Mouse (Mus musculus) forebrain, embryonic 11.5 days (tissue): ENCODE measurements around the gene Actl6a. TPM values are rescaled to one million over a fixed set of nuclear protein-coding genes. Genes with fewer than 3 reads are reported as not detected.
A peak's percentile ranks its signal among the peaks of the same experiment; 100 is the strongest.

Experiments used
- ATAC-seq: fragments of 200-750 bp; cut with Nextera tagmentation; replicated peaks from 2 replicates; pipeline ENCODE4 v1.8.0; 2017; ENCODE audit warnings: moderate TSS enrichment; ENCODE audit not compliant: low FRiP score
- DNase-seq: peaks from one replicate; pipeline ENCODE4 v3.0.0-alpha.2; 2017; ENCODE audit warnings: low spot score
- H3K27ac ChIP-seq: fragments of 300-500 bp; sonication (generic); 2 replicates; pipeline ENCODE4 v1.5.1; 2014; ENCODE audit warnings: low read depth, low read length
- H3K27me3 ChIP-seq: fragments of 300-500 bp; sonication (generic); 2 replicates; pipeline ENCODE4 v1.6.1; 2014; ENCODE audit warnings: mild to moderate bottlenecking, low read length, mixed read lengths; ENCODE audit not compliant: control insufficient read depth, insufficient read depth
- H3K36me3 ChIP-seq: fragments of 300-500 bp; sonication (generic); 2 replicates; pipeline ENCODE4 v1.6.1; 2014; ENCODE audit warnings: mild to moderate bottlenecking, low read length, moderate library complexity, mixed read lengths; ENCODE audit not compliant: control insufficient read depth, insufficient read depth
- H3K4me1 ChIP-seq: fragments of 300-500 bp; sonication (generic); replicated peaks from 2 replicates; pipeline ENCODE4 v1.6.1; 2014; ENCODE audit warnings: low read length, mixed read lengths; ENCODE audit not compliant: control insufficient read depth, insufficient read depth
- H3K4me2 ChIP-seq: fragments of 300-500 bp; sonication (generic); 2 replicates; pipeline ENCODE4 v1.6.1; 2014; ENCODE audit warnings: low read depth, mild to moderate bottlenecking, low read length, moderate library complexity, mixed read lengths; ENCODE audit not compliant: severe bottlenecking
- H3K4me3 ChIP-seq: fragments of 300-500 bp; sonication (generic); 2 replicates; pipeline ENCODE4 v1.5.1; 2014; ENCODE audit warnings: low read depth, low read length
- H3K9ac ChIP-seq: fragments of 300-500 bp; sonication (generic); 2 replicates; pipeline ENCODE4 v1.6.1; 2014; ENCODE audit warnings: low read length
- H3K9me3 ChIP-seq: fragments of 300-500 bp; sonication (generic); 2 replicates; pipeline ENCODE4 v1.6.1; 2016; ENCODE audit warnings: low read length, mixed read lengths; ENCODE audit not compliant: control insufficient read depth
- WGBS: fragments of 180-500 bp; shearing (Covaris S2); extraction: QIAGEN DNeasy Blood & Tissue Kit; methylation state at CpG from one replicate; pipeline ENCODE4 v1.1.7; 2014; 5-methylcytosine and 5-hydroxymethylcytosine counted together
- polyA plus RNA-seq: library from polyadenylated mRNA; unstranded; fragments of >200 nt; fragmentation: Nextera tagmentation; extraction: Ambion mirVana; gene quantifications from 2 replicates; pipeline ENCODE4 v1.2.1, GENCODE M21; 2014

The Actl6a gene
- polyA plus RNA-seq, 1 experiment from 2014 or later = 280 TPM

- Histone ChIP-seq H3K27me3 (no peaks in the 10 kb centered on the region), H3K9ac (no peak overlapping the region), H3K27ac (no peak overlapping the region), H3K4me3 (no peak overlapping the region), H3K4me1 (no peaks in the 10 kb centered on the region), H3K36me3 (peaks cover 32% of the 10 kb centered on the region), H3K4me2 (no peak overlapping the region), H3K9me3 (no peaks in the 10 kb centered on the region; the same call in 1 of the 2 replicates)
- DNase-seq (no peak), ATAC-seq (no peak)
- whole genome bisulfite sequencing = 92% methylated on average over 7 of the region's 7 CpGs
Observed at GRCm38 (mm10) chr3:32724191-32724590, 18.1 kb downstream of the Actl6a start.

GRCm38 (mm10) chr3:32725951-32726350 is 19.9 kb downstream of the Actl6a start:
- Histone ChIP-seq H3K27ac (no peak overlapping the region), H3K27me3 (no peaks in the 10 kb centered on the region), H3K4me3 (no peak overlapping the region), H3K36me3 (peaks cover 39% of the 10 kb centered on the region), H3K4me1 (no peaks in the 10 kb centered on the region), H3K4me2 (no peak overlapping the region), H3K9ac (no peak overlapping the region), H3K9me3 (no peaks in the 10 kb centered on the region; the same call in 1 of the 2 replicates)
- WGBS = 86% methylated on average over 5 of the region's 5 CpGs
- DNase-seq (no peak), ATAC-seq (no peak)

- Histone ChIP-seq H3K36me3 (peaks cover 32% of the 10 kb centered on the region), H3K9ac (no peak overlapping the region), H3K4me2 (no peak overlapping the region), H3K9me3 (no peaks in the 10 kb centered on the region; the same call in 1 of the 2 replicates), H3K4me3 (no peak overlapping the region), H3K27me3 (no peaks in the 10 kb centered on the region), H3K27ac (no peak overlapping the region), H3K4me1 (no peaks in the 10 kb centered on the region)
- DNase-seq = no peak
- no peak for ATAC-seq
- WGBS = 93% methylated on average over 4 of the region's 4 CpGs
Observed at GRCm38 (mm10) chr3:32727861-32728260, 21.8 kb downstream of the Actl6a start.

- Histone ChIP-seq H3K4me3 (peak within 1 kb of the TSS; percentile 84), H3K9ac (peak within 1 kb of the TSS; percentile 88), H3K4me1 (peaks cover 3% of the 10 kb centered on the region; the same call in 1 of the 2 replicates), H3K4me2 (peak within 1 kb of the TSS; percentile 68), H3K27me3 (no peaks in the 10 kb centered on the region), H3K9me3 (no peaks in the 10 kb centered on the region), H3K27ac (0 out of 2 replicates have a peak within 1 kb of the TSS, but pooled peaks have one; percentile 37), H3K36me3 (no peaks in the 10 kb centered on the region)
- ATAC-seq (peak; percentile 98), DNase-seq (peak; percentile 98)
- WGBS = under 1% methylated on average over 62 of the region's 62 CpGs
Observed at GRCm38 (mm10) chr3:32736244-32737171, 30.4 kb downstream of the Actl6a start, which contains the start of gene Ndufb5. Gene Ndufb5 (plus strand): TSS chr3:32736990.

GRCm38 (mm10) chr3:32737172-32737655 is 31.1 kb downstream of the Actl6a start, which contains the start of gene Mrpl47:
Gene Mrpl47 (minus strand): TSS chr3:32737605.
- H3K27me3 ChIP-seq = no peaks in the 10 kb centered on the region
- ATAC-seq (peak; percentile 67), DNase-seq (no peak)
- no peaks in the 10 kb centered on the region for H3K9me3 ChIP-seq
- H3K27ac ChIP-seq = 0 out of 2 replicates have a peak within 1 kb of the TSS, but pooled peaks have one; percentile 37
- H3K4me3 ChIP-seq = peak within 1 kb of the TSS; percentile 84
- 1% methylated on average over 31 of the region's 31 CpGs for WGBS
- no peaks in the 10 kb centered on the region for H3K36me3 ChIP-seq
- peak within 1 kb of the TSS; percentile 68 for H3K4me2 ChIP-seq
- peak within 1 kb of the TSS; percentile 88 for H3K9ac ChIP-seq
- H3K4me1 ChIP-seq = peaks cover 3% of the 10 kb centered on the region; the same call in 1 of the 2 replicates

- Histone ChIP-seq H3K4me1 (peaks cover 3% of the 10 kb centered on the region; the same call in 1 of the 2 replicates), H3K27me3 (no peaks in the 10 kb centered on the region), H3K4me2 (no peak overlapping the region), H3K4me3 (no peak overlapping the region; the same call in 1 of the 2 replicates), H3K9me3 (no peaks in the 10 kb centered on the region), H3K27ac (no peak overlapping the region), H3K9ac (no peak overlapping the region), H3K36me3 (no peaks in the 10 kb centered on the region)
- DNase-seq (no peak), ATAC-seq (no peak)
- 98% methylated on average over 5 of the region's 5 CpGs for whole genome bisulfite sequencing
Observed at GRCm38 (mm10) chr3:32738549-32738948, 32.5 kb downstream of the Actl6a start.

- WGBS = 91% methylated on average over 2 of the region's 2 CpGs
- peaks cover 3% of the 10 kb centered on the region; the same call in 1 of the 2 replicates for H3K4me1 ChIP-seq
- DNase-seq (no peak), ATAC-seq (no peak)
- H3K36me3 ChIP-seq = no peaks in the 10 kb centered on the region; the same call in 1 of the 2 replicates
- H3K27me3 ChIP-seq = no peaks in the 10 kb centered on the region
- H3K9me3 ChIP-seq = no peaks in the 10 kb centered on the region; the same call in 1 of the 2 replicates
- H3K27ac ChIP-seq = no peak overlapping the region
- H3K9ac ChIP-seq = no peak overlapping the region
- no peak overlapping the region for H3K4me3 ChIP-seq
- no peak overlapping the region for H3K4me2 ChIP-seq
Observed at GRCm38 (mm10) chr3:32742276-32742780, 36.2 kb downstream of the Actl6a start.

GRCm38 (mm10) chr3:32745001-32745400 is 38.9 kb downstream of the Actl6a start:
- H3K36me3 ChIP-seq = no peaks in the 10 kb centered on the region; the same call in 1 of the 2 replicates
- H3K9me3 ChIP-seq = no peaks in the 10 kb centered on the region; the same call in 1 of the 2 replicates
- WGBS = 93% methylated on average over 6 of the region's 6 CpGs
- H3K4me1 ChIP-seq = no peaks in the 10 kb centered on the region
- no peak overlapping the region for H3K4me3 ChIP-seq
- H3K9ac ChIP-seq = no peak overlapping the region
- ATAC-seq (no peak), DNase-seq (no peak)
- no peak overlapping the region for H3K27ac ChIP-seq
- H3K27me3 ChIP-seq = no peaks in the 10 kb centered on the region
- H3K4me2 ChIP-seq = no peak overlapping the region
